Comparison of ENCODE assay signal across 18 mouse cellular contexts in the genomic region with DNA sequence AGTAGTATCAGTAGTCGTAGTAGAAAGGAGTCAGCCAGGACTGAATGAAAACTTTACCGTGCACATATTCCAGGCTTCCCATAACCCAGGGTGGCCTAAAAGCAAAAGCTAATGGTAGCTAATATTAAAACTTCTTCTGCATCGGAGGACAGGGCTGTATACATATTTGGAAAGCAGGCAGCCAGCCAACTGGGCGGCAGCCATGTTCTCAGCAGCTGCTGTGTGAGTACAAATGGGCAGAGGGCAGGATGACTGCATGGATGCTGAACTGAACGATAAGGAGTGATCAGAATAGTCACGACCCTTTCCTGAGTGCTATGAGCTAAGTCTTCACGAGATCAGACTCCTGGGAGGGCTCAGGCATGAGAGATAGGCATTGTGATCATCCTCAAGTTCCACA. TPM values are rescaled to one million over a fixed set of nuclear protein-coding genes. Genes with fewer than 3 reads are reported as not detected.
DNase-seq lines count a peak whose midpoint lies in the region; ATAC-seq and TF ChIP-seq lines count a peak whose summit lies in the region.
"Had no signal": no experiment of that assay in that cellular context is flagged by ENCODE, and none has a peak within 500 bp of the region (broad histone marks: within the 10 kb centered on the region; RNA-seq: fewer than 3 reads in every experiment).

No protein-coding gene starts in this region.

- H3K36me3 ChIP-seq in embryonic facial prominence, embryonic 14.5 days (ENCODE audit: control insufficient read depth, insufficient read depth, low read length), result no peaks in the 10 kb centered on the region
- H3K36me3 ChIP-seq in embryonic facial prominence, embryonic 10.5 days (replicated peaks), result no peaks in the 10 kb centered on the region
- H3K36me3 ChIP-seq in intestine, embryonic 16.5 days (ENCODE audit: control insufficient read depth, insufficient read depth, low read length), result no peaks in the 10 kb centered on the region
- no peaks in the 10 kb centered on the region for H3K36me3 ChIP-seq in intestine, postnatal 0 days (ENCODE audit: control insufficient read depth, insufficient read depth)
- H3K36me3 ChIP-seq in stomach, embryonic 16.5 days (ENCODE audit: control insufficient read depth, insufficient read depth, low read length), result no peaks in the 10 kb centered on the region
- H3K36me3 ChIP-seq: embryonic facial prominence, embryonic 12.5 days; limb, embryonic 15.5 days; neural tube, embryonic 12.5 days had no signal

- H3K4me1 ChIP-seq in embryonic facial prominence, embryonic 14.5 days (ENCODE audit: control insufficient read depth, insufficient read depth, low read length), result peaks cover 2% of the 10 kb centered on the region; the same call in 1 of the 2 replicates
- peaks cover 8% of the 10 kb centered on the region for H3K4me1 ChIP-seq in embryonic facial prominence, embryonic 10.5 days
- peaks cover 11% of the 10 kb centered on the region for H3K4me1 ChIP-seq in intestine, embryonic 16.5 days (ENCODE audit: control insufficient read depth, insufficient read depth, low read length)
- H3K4me1 ChIP-seq in intestine, postnatal 0 days (replicated peaks; ENCODE audit: control insufficient read depth, insufficient read depth, low read length), result no peaks in the 10 kb centered on the region
- H3K4me1 ChIP-seq in stomach, embryonic 16.5 days (ENCODE audit: control insufficient read depth, insufficient read depth, low read length), result peaks cover 8% of the 10 kb centered on the region
- H3K4me1 ChIP-seq: neural tube, embryonic 12.5 days had no signal

- no peak overlapping the region for H3K9ac ChIP-seq in embryonic facial prominence, embryonic 14.5 days (ENCODE audit: low read depth, low read length)
- H3K9ac ChIP-seq in intestine, embryonic 16.5 days (ENCODE audit: low read depth, low read length), result no peak overlapping the region
- H3K9ac ChIP-seq in intestine, postnatal 0 days (ENCODE audit: low read depth, low read length), result no peak overlapping the region
- no peak overlapping the region for H3K9ac ChIP-seq in stomach, embryonic 16.5 days (ENCODE audit: low read length)
- H3K9ac ChIP-seq: embryonic facial prominence, embryonic 12.5 days; limb, embryonic 15.5 days; neural tube, embryonic 12.5 days had no signal

- ATAC-seq in embryonic facial prominence, embryonic 14.5 days (ENCODE audit: low read depth), result no peak
- 0 out of 2 replicates have a peak, but pooled peaks have one; percentile 27 for ATAC-seq in intestine, embryonic 16.5 days
- no peak for ATAC-seq in intestine, postnatal 0 days
- peak; percentile 35; the same call in 1 of the 2 replicates for ATAC-seq in stomach, embryonic 16.5 days (ENCODE audit: insufficient read depth, low FRiP score)
- ATAC-seq: midbrain, embryonic 16.5 days had no signal

- no peak overlapping the region for H3K4me2 ChIP-seq in embryonic facial prominence, embryonic 14.5 days (ENCODE audit: low read depth, low read length)
- H3K4me2 ChIP-seq in intestine, embryonic 16.5 days (ENCODE audit: low read depth, low read length), result no peak overlapping the region
- H3K4me2 ChIP-seq in intestine, postnatal 0 days (replicated peaks; ENCODE audit: low read depth), result no peak overlapping the region
- no peak overlapping the region for H3K4me2 ChIP-seq in stomach, embryonic 16.5 days (ENCODE audit: low read depth, low read length)
- H3K4me2 ChIP-seq: embryonic facial prominence, embryonic 12.5 days; limb, embryonic 15.5 days; neural tube, embryonic 12.5 days had no signal

- H3K27me3 ChIP-seq in embryonic facial prominence, embryonic 14.5 days (replicated peaks; ENCODE audit: control insufficient read depth, insufficient read depth, low read length), result no peaks in the 10 kb centered on the region
- peaks cover 9% of the 10 kb centered on the region for H3K27me3 ChIP-seq in embryonic facial prominence, embryonic 10.5 days (replicated peaks; ENCODE audit: low read depth, poor library complexity, severe bottlenecking)
- H3K27me3 ChIP-seq in intestine, embryonic 16.5 days (replicated peaks; ENCODE audit: control insufficient read depth, insufficient read depth, low read length), result no peaks in the 10 kb centered on the region
- H3K27me3 ChIP-seq in intestine, postnatal 0 days (replicated peaks; ENCODE audit: control insufficient read depth, insufficient read depth, low read length), result no peaks in the 10 kb centered on the region
- no peaks in the 10 kb centered on the region for H3K27me3 ChIP-seq in stomach, embryonic 16.5 days (ENCODE audit: control insufficient read depth, insufficient read depth, low read length)
- H3K27me3 ChIP-seq: embryonic facial prominence, embryonic 12.5 days; limb, embryonic 15.5 days; neural tube, embryonic 12.5 days had no signal

- H3K4me3 ChIP-seq in embryonic facial prominence, embryonic 14.5 days (ENCODE audit: low read depth, low read length), result no peak overlapping the region
- no peak overlapping the region for H3K4me3 ChIP-seq in embryonic facial prominence, embryonic 10.5 days
- no peak overlapping the region for H3K4me3 ChIP-seq in intestine, embryonic 16.5 days (ENCODE audit: low read length)
- no peak overlapping the region for H3K4me3 ChIP-seq in intestine, postnatal 0 days (ENCODE audit: low read depth, low read length)
- H3K4me3 ChIP-seq in stomach, embryonic 16.5 days (replicated peaks; ENCODE audit: low read length), result no peak overlapping the region
- H3K4me3 ChIP-seq: embryonic facial prominence, embryonic 12.5 days; gastrocnemius, adult 2 months; limb, embryonic 15.5 days; neural tube, embryonic 12.5 days had no signal

- DNase-seq in embryonic facial prominence, embryonic 14.5 days (ENCODE audit: low spot score), result peak; percentile 26
- no peak for DNase-seq in embryonic facial prominence, embryonic 10.5 days (ENCODE audit: low spot score)
- peak; percentile 32 for DNase-seq in lung, postnatal 10 days
- DNase-seq in lung, adult 18-20 months, result no peak
- no peak for DNase-seq in layer of hippocampus, adult 9-10 months (ENCODE audit: low spot score)
- DNase-seq: adrenal gland, adult 8-10 months; cerebellum, adult 11-12 months; gastrocnemius, adult 2 months; kidney, adult 8-10 months; spleen, adult 18-20 months; thymus, postnatal 14 days had no signal

- 63% methylated on average over 7 of the region's 7 CpGs for WGBS in embryonic facial prominence, embryonic 14.5 days
- 82% methylated on average over 7 of the region's 7 CpGs for WGBS in embryonic facial prominence, embryonic 10.5 days
- 53% methylated on average over 7 of the region's 7 CpGs for WGBS in intestine, embryonic 16.5 days
- 56% methylated on average over 7 of the region's 7 CpGs for WGBS in intestine, postnatal 0 days
- 52% methylated on average over 7 of the region's 7 CpGs for WGBS in stomach, embryonic 16.5 days

- TF ChIP-seq CTCF in intestine, postnatal 0 days (IDR thresholded peaks at IDR 0.05; ENCODE audit: low read depth), result no peak

- no peaks in the 10 kb centered on the region for H3K9me3 ChIP-seq in embryonic facial prominence, embryonic 14.5 days (ENCODE audit: control insufficient read depth, low read length)
- no peaks in the 10 kb centered on the region for H3K9me3 ChIP-seq in embryonic facial prominence, embryonic 10.5 days
- H3K9me3 ChIP-seq in intestine, embryonic 16.5 days (ENCODE audit: control insufficient read depth, low read length), result no peaks in the 10 kb centered on the region
- no peaks in the 10 kb centered on the region for H3K9me3 ChIP-seq in intestine, postnatal 0 days (ENCODE audit: control insufficient read depth)
- no peaks in the 10 kb centered on the region for H3K9me3 ChIP-seq in stomach, embryonic 16.5 days (replicated peaks; ENCODE audit: control insufficient read depth, low read length)
- H3K9me3 ChIP-seq: embryonic facial prominence, embryonic 12.5 days; limb, embryonic 15.5 days; neural tube, embryonic 12.5 days had no signal

- no peak overlapping the region for H3K27ac ChIP-seq in embryonic facial prominence, embryonic 14.5 days (replicated peaks; ENCODE audit: low read depth, low read length)
- H3K27ac ChIP-seq in embryonic facial prominence, embryonic 10.5 days (replicated peaks), result no peak overlapping the region
- H3K27ac ChIP-seq in intestine, embryonic 16.5 days (ENCODE audit: low read length), result no peak overlapping the region
- no peak overlapping the region for H3K27ac ChIP-seq in intestine, postnatal 0 days (ENCODE audit: low read depth, low read length)
- H3K27ac ChIP-seq in stomach, embryonic 16.5 days (ENCODE audit: low read length), result no peak overlapping the region
- H3K27ac ChIP-seq: embryonic facial prominence, embryonic 12.5 days; gastrocnemius, adult 2 months; limb, embryonic 15.5 days; neural tube, embryonic 12.5 days had no signal

RNA-seq across cellular contexts. Expression of a gene that starts 8.9 kb away (rescaled TPM):
- polyA plus RNA-seq in embryonic facial prominence, embryonic 14.5 days (2014; fragmentation: Nextera tagmentation; extraction: Ambion mirVana), result 1.2 and 1.4 TPM in 2 replicates
- 0.40 and 0.59 TPM in 2 replicates for polyA plus RNA-seq in embryonic facial prominence, embryonic 10.5 days (2016; fragmentation: Nextera tagmentation; extraction: Ambion mirVana)
- 11.5 and 12.1 TPM in 2 replicates for polyA plus RNA-seq in intestine, embryonic 16.5 days (2015; fragmentation: Nextera tagmentation; extraction: Ambion mirVana)
- polyA plus RNA-seq in intestine, postnatal 0 days (2015; fragmentation: Nextera tagmentation; extraction: Ambion mirVana), result 1.5 and 1.9 TPM in 2 replicates
- 4.4 and 4.6 TPM in 2 replicates for polyA plus RNA-seq in stomach, embryonic 16.5 days (2015; fragmentation: Nextera tagmentation; extraction: Ambion mirVana)

RNA-seq across cellular contexts. Expression of a gene that starts 57.2 kb away (rescaled TPM):
- polyA plus RNA-seq in embryonic facial prominence, embryonic 14.5 days (2014; fragmentation: Nextera tagmentation; extraction: Ambion mirVana), result 209 and 259 TPM in 2 replicates
- 502 and 512 TPM in 2 replicates for polyA plus RNA-seq in embryonic facial prominence, embryonic 10.5 days (2016; fragmentation: Nextera tagmentation; extraction: Ambion mirVana)
- 206 and 241 TPM in 2 replicates for polyA plus RNA-seq in intestine, embryonic 16.5 days (2015; fragmentation: Nextera tagmentation; extraction: Ambion mirVana)
- 112 and 113 TPM in 2 replicates for polyA plus RNA-seq in intestine, postnatal 0 days (2015; fragmentation: Nextera tagmentation; extraction: Ambion mirVana)
- polyA plus RNA-seq in stomach, embryonic 16.5 days (2015; fragmentation: Nextera tagmentation; extraction: Ambion mirVana), result 216 and 218 TPM in 2 replicates

RNA-seq across cellular contexts. Expression of a gene that starts 57.6 kb away (rescaled TPM):
- 25.0 and 26.7 TPM in 2 replicates for polyA plus RNA-seq in embryonic facial prominence, embryonic 14.5 days (2014; fragmentation: Nextera tagmentation; extraction: Ambion mirVana)
- 24.6 and 25.7 TPM in 2 replicates for polyA plus RNA-seq in embryonic facial prominence, embryonic 10.5 days (2016; fragmentation: Nextera tagmentation; extraction: Ambion mirVana)
- 26.9 and 29.0 TPM in 2 replicates for polyA plus RNA-seq in intestine, embryonic 16.5 days (2015; fragmentation: Nextera tagmentation; extraction: Ambion mirVana)
- polyA plus RNA-seq in intestine, postnatal 0 days (2015; fragmentation: Nextera tagmentation; extraction: Ambion mirVana), result 34.9 and 35.4 TPM in 2 replicates
- 31.4 and 31.5 TPM in 2 replicates for polyA plus RNA-seq in stomach, embryonic 16.5 days (2015; fragmentation: Nextera tagmentation; extraction: Ambion mirVana)

RNA-seq across cellular contexts. Expression of a gene that starts 59.2 kb away (rescaled TPM):
- polyA plus RNA-seq in embryonic facial prominence, embryonic 14.5 days (2014; fragmentation: Nextera tagmentation; extraction: Ambion mirVana), result 0.14 and 0.24 TPM in 2 replicates
- 0.52 and 0.59 TPM in 2 replicates for polyA plus RNA-seq in embryonic facial prominence, embryonic 10.5 days (2016; fragmentation: Nextera tagmentation; extraction: Ambion mirVana)
- 0.02 and 0.09 TPM in 2 replicates for polyA plus RNA-seq in intestine, embryonic 16.5 days (2015; fragmentation: Nextera tagmentation; extraction: Ambion mirVana)
- polyA plus RNA-seq in intestine, postnatal 0 days (2015; fragmentation: Nextera tagmentation; extraction: Ambion mirVana), result 0.03 and 0.10 TPM in 2 replicates
- 0.09 TPM in 1 of 2 replicates, not detected in the other for polyA plus RNA-seq in stomach, embryonic 16.5 days (2015; fragmentation: Nextera tagmentation; extraction: Ambion mirVana)

Comparison
In these comparisons a context has a peak if more than half of its experiments do, and no peak if none do; other contexts are left out.
1. ATAC-seq: peak in intestine, embryonic 16.5 days (single experiment) and stomach, embryonic 16.5 days (single experiment); none in embryonic facial prominence, embryonic 14.5 days (single experiment) and intestine, postnatal 0 days (single experiment).
2. DNase-seq: peak in embryonic facial prominence, embryonic 14.5 days (single experiment) and lung, postnatal 10 days (single experiment); none in embryonic facial prominence, embryonic 10.5 days (single experiment), lung, adult 18-20 months (0 of 2) and layer of hippocampus, adult 9-10 months (single experiment).